Mouse (Mus musculus) mesoderm, embryonic 11.5 days (tissue): ENCODE measurements around the gene Btnl9.
"Not testable (repeated sequence)": the region's sequence is repeated elsewhere in the genome, so short reads cannot be mapped to it uniquely, and the experiment has no call there.

ENCODE experiments used
- DNase-seq: peaks from one replicate; pipeline ENCODE4 v3.0.0-alpha.2; 2012; ENCODE audit warnings: low read depth, low spot score

Btnl9 gene

DNA sequence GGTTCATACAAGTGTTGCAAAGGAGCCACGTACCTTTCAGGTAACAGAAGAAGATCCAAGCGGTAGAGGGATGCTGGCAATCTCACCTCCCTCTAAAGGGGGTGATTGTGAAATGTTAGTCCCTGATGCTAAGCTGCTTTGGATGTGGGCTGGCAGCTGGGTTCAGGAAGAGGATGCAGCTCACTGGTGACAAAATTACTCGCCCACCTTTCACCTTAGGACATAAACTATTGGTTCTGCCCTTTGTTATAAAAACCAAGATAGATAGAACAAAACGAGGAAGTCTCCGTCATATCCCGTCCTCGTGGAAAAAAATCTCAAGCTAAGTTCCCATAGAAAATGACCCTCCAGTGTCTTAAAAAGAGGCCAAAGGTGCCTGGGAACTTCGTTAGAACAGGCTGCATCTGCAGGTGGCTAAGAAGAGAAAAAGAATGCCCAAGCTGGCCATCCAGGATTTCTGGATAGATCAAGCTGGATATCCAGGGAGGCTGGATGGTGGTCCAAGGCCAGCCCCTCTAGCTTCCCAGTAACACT is at the start of gene Btnl9:
Gene Btnl9, minus strand, starts transcription at position 205 of the 534 bp plus-strand sequence.
- no peak for DNase-seq

DNA sequence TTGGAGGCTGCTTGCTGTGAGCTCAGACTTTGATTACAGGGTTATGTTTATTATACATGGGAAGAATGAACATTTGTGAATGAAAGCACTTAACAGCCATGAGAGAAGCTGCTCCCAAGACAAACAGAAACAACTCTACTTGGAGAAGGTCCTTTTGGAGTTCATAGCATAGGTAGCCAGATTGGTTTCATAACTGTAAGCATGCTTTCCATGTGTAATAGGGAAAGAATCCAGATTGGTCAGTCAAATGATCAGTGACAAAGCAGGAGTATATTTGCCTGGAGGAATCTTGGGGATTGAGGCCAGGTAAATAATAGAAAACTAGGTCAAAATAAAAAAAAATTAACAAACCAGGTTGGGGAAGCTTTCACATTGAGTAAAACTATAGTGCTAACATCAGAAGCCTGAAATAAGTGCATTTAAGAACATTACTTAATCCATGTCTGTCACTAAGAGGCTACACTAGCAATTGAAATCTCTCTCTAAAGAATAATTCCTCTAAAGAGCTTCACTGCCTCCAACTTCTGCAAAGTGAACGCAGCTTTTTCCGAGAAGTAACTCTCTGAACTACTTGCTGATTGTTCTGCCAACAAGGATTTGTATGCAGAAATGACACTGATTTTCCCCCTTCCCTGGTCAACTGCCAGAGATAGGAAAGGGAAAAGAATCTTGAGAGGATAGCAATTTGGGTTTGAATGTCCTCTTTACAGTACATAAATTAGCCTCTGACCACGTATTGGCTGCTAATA is 48.7 kb upstream of the Btnl9 start:
- no peak for DNase-seq

DNA sequence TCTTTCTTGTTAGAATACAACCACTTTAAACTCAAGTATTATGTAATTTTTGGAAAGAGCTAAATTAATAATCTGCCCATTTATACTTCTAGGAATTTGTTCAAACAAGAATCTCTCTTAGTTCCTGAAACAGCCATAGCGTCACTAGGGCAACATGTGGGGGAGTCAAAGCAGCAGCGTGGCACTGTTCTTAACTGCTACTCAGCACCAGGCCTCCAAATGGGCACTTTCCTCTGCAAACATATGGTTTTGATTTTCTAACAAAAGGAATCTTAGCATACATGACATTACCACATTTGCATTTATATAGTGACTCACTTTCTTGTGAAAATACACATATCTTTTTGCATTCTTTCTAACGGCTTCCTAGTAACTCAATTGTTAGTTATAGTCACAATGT is 45.8 kb upstream of the Btnl9 start:
- DNase-seq: no peak

DNA sequence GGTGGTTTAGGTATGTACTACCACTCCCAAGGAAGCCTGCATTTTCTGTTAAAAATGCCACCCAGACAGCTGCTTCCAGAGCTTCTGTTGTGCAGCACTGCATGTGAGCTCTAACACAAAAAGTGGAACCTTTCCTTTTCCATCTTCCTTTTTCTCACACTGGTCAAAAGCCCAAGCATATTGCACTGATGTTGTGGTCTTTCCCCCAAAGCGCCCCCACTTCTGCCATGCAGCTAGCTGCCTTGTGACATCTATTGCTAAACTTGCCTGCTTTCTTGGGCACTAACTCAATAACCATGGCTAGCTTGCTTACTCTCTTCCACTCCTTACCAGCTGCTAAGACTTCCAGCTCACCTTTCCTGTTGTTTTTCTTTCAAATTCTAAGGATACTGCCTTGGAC is 37.5 kb upstream of the Btnl9 start:
- no peak for DNase-seq

DNA sequence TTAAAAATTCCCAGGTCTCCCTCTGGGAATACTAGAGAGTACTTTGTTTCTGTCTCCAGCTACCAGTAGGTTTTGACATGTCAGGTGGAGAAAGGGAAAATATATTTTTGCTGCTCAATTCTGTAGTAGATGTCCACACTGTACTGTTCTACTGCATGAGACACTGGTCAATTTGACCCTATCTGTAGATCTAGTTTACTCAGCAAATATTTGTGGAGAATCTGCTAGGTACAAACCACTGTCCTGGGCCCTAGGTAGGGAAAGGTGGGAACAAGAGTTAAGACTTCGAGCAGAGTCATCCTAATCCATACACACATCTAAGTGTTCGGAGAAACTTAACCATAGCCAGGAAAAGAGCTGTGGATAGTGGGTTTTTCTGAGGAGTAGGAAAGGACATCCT is 32.3 kb upstream of the Btnl9 start:
- no peak for DNase-seq

DNA sequence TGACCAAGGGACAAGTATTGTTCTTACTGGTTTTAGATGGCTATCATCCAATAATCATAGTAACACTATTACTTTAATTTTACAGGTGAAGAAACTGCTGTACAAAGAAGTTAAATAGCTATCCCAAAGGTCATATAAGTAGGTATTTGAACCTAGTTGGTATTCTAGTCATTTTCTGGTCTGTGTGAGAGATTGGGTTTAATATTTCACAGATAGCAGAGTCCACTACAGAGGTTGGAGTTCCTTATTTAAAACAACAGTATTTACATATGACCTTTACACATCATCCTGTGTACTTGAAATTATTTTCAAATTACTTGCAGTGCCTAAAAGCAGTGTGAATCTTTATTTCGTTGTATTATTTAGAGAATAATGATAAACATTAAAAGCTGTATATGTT is 26.5 kb upstream of the Btnl9 start:
- no peak for DNase-seq

DNA sequence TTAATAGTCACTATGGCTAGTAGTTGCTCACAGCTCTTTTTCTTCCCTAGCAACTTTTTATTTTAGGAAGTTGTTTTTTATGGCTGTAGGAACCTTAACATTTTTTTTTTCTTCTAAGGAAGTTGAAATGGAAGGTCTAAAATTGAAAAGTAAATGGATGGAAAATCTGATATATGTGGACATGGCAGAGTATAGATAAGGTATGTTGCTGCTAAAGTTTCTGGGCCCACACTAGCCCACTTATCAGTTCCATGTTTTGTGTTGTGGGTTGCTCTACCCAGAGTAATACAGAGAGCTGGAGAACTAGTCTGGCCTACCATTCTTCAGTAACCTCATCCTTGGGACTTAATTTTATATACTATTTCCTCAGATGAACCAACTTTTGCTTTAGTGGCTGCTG is 25.6 kb upstream of the Btnl9 start:
- DNase-seq: no peak

DNA sequence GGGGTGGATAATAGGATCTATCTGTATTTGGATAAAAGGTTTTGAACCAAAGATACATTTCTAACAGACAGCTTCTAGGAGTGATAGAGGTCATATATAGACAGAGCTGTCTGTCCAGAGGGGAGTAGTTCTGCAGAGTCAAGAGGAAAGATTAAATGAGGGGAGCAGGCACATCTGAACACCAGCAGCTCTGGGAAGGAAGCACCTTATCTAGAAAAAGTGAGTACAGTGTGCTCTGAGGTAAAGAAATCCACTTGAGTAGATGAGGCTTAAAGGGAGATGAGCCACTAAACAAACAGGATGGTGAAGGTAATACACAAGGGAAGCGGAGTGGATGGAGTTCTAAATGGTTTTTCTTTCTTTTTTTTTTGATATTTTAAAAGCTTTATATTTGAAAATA is 20.5 kb upstream of the Btnl9 start:
- no peak for DNase-seq

DNA sequence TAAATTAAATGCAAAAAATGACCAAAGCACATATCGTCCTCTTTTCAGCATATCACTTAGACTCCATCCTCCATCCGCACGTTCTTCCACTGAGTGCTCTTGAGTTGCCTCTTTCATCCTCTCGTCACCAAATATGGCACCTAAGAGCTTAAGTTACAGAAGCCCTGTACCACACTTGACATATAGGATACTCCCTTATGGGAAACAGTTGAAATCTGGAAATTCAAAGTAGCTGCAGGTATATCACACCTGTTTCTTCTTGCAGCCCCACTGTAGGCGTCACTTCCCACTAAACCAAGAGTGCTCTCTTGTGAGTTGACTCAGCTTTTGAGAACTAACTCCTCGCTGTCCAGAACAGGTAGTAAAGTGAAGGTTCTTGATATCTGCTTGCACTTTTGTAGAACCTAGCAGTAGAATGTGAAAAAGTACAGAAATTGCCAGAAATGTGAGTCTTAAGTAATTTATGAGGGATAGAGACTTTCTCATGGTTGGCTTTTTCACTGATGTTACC is 18.2 kb upstream of the Btnl9 start:
- DNase-seq: no peak

DNA sequence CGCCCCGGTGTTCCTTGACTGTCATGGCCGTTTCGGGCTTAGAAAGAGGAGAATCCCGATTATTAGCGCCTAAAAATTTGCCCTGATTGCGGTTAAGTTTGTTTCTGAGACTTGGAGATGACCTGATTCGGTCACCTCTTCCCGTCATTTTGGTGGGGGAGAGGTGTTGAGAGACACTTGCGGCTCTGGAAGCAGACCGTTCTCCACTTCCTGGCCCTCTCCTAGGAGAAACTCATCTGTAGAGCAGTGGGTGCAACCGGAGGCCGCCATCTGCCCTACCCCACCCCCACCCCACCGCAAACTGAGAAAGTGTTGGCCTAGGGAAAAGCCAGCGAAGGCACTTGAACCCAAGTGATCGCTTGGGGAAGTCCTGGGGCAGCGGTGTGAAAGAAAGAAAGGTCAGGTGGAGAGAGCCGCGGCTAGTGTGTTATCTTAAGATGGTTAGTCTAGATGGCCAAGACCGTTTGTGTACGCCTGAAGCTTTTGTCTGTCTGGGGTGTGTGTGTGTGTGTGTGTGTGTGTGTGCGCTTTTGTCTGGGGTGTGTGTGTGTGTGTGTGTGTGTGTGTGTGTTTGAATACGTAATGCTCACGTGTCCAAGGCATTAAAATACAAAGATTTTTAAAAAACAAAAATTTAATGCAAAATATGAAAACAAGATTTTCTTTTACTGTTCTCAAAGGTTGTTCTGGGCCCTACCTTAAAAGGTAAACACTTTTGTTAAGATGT is 17.0 kb upstream of the Btnl9 start:
- DNase-seq: peak; percentile 72

DNA sequence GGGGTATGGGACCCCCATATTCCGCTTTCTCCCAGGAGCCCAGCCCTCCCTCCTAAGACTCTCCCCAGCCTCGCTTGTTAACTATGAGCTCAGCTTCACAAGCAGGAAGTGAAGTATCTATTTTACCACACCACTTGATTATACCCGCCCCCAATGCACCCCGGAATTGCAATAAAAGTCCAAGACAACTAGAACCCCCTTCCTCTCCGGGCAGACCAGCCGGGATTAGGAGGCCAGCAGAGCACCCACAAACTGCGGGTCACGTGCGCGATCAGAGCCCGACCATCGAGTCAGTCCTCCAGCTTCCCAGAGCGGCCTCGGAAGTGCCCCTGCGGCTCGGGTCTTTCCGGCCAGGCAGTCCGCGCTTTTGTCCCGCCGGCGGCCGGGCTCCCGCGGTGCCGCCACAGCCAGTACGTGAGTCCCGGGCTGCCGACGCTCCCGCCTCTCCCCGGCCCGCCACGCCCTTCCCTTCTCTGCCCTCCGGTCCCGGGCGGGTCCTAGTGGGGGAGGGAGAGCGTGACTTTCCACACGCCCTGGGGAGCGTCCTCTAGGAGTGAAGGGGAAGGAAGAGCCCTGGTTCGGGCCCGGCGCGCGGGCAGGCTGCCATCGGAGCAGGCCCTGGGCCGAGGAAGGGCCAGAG is 16.3 kb upstream of the Btnl9 start, which contains the start of gene Zfp62:
Gene Zfp62, plus strand, starts transcription at position 164 of the 640 bp plus-strand sequence.
- DNase-seq: peak; percentile 94

DNA sequence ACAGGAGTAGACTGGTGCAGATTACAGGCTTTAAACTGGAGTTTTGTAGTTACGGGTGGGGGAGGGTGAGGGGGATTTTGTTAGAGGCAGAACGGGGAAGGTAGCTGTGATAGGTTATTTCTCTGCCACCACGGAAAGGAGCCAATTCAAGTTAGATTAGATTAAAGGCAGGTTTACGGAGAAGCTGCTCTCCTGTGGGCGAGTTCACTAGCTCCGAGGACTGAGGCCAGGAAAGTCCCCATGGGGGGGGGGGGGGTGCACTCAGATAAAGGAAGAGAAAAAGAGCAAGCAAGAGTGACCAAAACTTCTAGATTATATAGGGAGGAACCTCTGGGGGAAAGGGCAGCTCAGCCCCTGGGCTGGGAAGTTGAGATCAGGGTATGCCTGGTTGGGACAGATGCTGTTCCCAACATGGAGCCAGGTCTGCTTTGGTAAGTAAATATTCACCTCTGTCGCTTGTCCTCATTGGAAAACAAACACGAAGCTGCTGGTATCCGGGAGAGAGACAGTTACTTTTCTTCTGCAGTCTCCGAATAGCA is 15.6 kb upstream of the Btnl9 start:
- DNase-seq: peak; percentile 28

DNA sequence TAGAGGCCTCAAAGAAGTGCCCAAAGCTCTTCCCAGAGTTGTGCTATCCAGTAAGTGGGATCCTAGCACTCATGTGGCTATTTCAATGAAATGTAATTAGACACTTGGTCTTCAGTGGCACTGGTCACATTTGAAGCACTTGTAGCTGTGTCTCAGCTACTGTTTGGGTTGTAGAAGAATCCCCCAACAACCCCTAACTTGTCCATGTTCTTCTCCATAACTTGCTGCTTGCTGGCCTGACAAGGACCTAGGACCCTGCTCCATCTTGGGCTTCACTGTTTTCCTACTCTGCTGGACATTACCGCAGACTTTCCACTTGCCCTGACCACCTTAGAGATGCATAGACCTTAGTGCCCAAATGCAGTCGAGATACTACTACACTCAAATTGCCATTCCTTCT is 15.1 kb upstream of the Btnl9 start:
- no peak for DNase-seq

DNA sequence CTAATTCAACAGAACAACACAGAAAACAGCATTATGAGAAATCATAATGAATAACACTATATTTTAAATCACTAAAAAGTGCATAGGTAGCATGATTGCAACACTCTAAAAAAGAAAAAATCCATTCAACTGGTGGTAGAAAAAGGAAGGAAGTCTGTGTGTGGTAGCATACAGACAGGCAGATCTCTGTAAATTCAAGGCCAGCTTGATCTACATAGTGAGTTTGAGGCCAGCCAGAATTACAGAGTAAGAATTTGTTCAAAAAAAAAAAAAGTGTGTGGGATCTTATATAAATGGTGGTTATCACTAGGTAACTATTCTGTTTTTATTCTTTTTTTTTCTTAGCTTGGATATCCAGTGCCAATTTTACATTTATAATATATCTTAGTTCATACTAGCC is 14.2 kb upstream of the Btnl9 start:
- no peak for DNase-seq

DNA sequence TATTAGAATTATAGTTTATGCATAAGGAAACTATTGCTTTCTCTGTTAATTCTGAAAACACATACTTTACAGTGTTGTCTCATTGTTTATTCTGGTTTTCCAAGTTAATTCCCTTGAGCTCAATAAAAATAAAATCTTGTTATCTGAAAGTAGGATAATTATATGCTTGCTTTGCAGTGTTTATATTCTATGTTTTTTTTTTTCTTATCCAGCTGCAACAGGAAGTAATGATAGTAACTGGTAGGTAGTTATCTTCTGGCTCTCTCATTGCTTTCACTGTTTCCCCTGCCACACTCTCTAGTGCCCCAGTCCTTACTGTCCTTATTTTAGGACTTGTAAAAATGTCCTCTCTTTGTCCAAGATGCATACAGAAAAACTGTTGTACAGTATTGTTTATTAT is 13.7 kb upstream of the Btnl9 start:
- DNase-seq: no peak

DNA sequence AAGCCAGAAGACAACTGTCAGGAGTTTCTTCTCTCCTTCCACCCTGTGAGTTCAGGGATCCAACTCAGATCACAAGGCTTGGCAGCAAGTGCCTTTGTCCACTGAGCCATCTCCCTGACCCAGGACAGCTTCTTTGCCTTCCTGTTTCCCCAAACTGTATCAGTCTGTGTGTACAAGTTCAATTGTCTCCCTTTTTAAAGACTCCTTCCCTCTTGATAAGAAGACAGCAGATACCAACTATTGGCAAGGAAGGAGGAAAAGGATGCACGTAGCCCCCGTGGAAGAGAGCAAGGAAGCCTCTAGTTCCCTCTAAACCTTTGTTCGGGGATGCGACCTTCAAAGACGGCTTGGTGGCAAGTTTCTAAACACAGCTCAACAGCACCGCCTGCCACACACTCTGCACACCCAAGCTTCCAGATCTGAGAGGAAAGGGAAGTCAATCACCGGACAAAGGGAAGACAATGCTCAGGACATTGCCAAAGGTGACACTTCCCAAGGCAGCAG is 8.9 kb upstream of the Btnl9 start:
- DNase-seq: no peak

DNA sequence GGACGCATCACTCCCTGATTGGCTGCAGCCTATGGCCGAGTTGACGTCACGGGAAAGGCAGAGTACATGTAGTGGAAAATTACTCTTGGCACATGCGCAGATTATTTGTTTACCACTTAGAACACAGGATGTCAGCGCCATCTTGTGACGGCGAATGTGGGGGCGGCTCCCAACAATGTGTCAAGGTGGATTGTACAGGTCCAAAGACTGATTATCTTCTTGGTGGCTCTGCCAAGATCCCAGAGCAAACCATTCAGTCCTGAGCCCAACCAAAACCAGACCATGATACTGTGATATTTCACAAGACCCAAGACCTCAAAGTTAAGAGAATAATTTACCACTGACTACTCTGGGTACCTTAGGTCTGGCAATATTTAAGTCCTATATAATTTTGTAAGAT is 7.8 kb upstream of the Btnl9 start:
- DNase-seq: not testable (repeated sequence)

DNA sequence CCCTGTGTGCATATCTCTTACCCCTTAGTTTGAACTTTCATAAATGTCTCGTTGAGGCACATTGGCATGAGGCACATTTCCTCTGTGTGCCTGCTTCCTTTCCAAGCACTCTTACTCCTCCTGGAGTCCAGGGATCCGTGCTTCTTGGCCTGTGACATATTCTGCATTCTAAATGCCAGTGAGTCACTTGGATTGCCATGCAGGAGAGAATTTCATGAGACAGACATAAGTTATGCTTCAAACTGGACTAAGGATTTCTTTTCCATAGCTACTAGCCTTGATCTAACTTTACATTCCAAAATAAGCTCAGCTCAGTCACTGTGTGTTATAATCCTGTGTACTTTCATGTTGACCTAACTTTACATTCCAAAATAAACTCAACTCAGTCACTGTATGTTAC is 4.1 kb upstream of the Btnl9 start:
- no peak for DNase-seq

DNA sequence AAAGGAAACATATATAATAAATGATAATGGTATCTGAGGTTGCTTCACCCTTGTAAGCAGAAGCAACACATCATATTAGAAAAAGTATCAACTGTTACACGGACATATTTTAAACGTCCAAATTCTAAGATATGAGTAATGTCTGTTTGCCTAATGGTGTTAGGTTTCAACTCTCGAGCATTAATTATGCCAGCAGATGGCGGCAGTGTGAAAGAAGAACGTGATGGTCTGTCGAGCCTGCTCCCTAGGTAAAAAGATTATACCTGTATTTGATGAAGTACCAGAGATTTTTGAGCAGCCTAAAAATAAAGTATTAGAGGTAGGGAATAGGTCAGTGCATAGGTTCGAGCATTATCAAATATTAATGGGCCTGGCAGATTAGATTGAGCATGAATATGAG is 2.8 kb upstream of the Btnl9 start:
- peak; percentile 25 for DNase-seq

DNA sequence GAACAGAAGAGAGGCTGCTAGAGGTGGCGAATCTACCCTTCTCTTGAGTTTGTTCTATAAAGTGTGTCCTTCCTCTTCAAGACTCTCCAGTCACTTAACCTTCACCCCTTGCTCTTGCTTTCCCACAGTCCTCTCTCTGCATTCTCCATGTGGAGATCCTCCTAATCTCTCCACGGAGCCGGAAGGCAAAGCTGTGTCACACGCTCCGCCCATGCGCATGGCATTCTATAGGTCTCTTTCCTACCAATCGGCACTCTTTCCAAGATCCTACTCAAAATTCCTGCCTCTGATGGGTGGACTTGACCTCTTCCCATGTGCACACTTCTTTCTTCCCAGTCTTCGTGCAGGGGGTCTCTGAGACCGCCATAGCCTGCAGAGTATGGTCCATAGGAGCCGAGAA is 742 bp upstream of the Btnl9 start:
- DNase-seq: no peak

DNA sequence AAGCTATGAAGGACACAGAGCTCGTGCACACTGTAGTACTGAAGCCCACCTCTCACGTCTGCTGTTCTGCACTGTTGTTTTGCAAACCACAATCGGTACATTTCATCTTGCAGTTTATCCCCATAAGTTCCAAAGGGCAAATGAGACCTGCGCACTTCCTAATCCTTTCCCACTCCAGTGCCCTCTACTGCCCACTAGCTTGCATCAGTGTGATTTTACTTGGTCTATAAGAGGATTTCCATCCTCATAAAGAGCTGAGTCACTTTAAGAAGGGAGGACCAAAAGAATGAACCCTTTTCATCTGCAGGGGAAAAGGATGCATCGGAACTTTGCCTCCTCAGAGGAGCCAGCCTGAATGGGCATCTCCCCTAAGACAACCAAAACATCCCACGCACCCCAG is 507 bp downstream of the Btnl9 start:
- no peak for DNase-seq

DNA sequence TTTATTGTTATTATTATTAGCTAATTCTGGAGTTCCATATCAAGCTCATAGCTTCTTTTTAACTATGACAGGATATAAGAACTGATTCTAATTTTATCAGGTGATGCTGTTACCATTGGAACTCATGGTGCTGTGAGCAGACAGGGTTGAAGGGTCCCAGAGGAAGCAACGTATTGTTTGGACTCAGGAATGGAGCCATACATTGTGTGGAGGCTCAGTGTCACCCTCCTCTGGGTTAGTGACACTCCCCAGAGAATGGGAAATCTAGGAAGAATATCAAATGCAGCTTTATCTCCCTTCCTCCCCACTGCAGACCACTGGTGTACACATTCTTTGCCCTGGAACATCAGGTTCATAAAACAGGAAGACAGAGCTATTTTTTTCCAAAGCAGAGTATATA is 3.8 kb downstream of the Btnl9 start:
- no peak for DNase-seq
